Mouse (Mus musculus) stomach, embryonic 14.5 days (tissue): Measurements from ENCODE around the gene Abl1. TPM values are rescaled to one million over a fixed set of nuclear protein-coding genes. Genes with fewer than 3 reads are reported as not detected.
A peak's percentile ranks its signal among the peaks of the same experiment; 100 is the strongest.
"Not testable (repeated sequence)": the region's sequence is repeated elsewhere in the genome, so short reads cannot be mapped to it uniquely, and the experiment has no call there.

ENCODE experiments used
- ATAC-seq: fragments of 200-750 bp; cut with Nextera tagmentation; 2 replicates; pipeline ENCODE4 v1.8.0; 2017; ENCODE audit warnings: low read depth, moderate TSS enrichment; ENCODE audit not compliant: insufficient number of reproducible peaks, insufficient read depth, low FRiP score
- H3K27ac ChIP-seq: fragments of 300-500 bp; sonication (generic); 2 replicates; pipeline ENCODE4 v1.5.1; 2014; ENCODE audit warnings: mild to moderate bottlenecking, low read length, moderate library complexity, mixed read lengths
- H3K27me3 ChIP-seq: fragments of 300-500 bp; sonication (generic); 2 replicates; pipeline ENCODE4 v1.6.1; 2014; ENCODE audit warnings: low read length, control low read depth, mixed read lengths; ENCODE audit not compliant: control insufficient read depth, insufficient read depth
- H3K36me3 ChIP-seq: fragments of 300-500 bp; sonication (generic); 2 replicates; pipeline ENCODE4 v1.6.1; 2014; ENCODE audit warnings: mild to moderate bottlenecking, control low read depth, low read length, moderate library complexity, mixed read lengths; ENCODE audit not compliant: control insufficient read depth, insufficient read depth
- H3K4me1 ChIP-seq: fragments of 300-500 bp; sonication (generic); 2 replicates; pipeline ENCODE4 v1.6.1; 2014; ENCODE audit warnings: low read length, control low read depth, mixed read lengths; ENCODE audit not compliant: control insufficient read depth, insufficient read depth
- H3K4me2 ChIP-seq: fragments of 300-500 bp; sonication (generic); replicated peaks from 2 replicates; pipeline ENCODE4 v1.6.1; 2014; ENCODE audit warnings: low read depth, low read length, control low read depth
- H3K4me3 ChIP-seq: fragments of 300-500 bp; sonication (generic); 2 replicates; pipeline ENCODE4 v1.5.1; 2014; ENCODE audit warnings: low read depth, low read length, control low read depth
- H3K9ac ChIP-seq: fragments of 300-500 bp; sonication (generic); replicated peaks from 2 replicates; pipeline ENCODE4 v1.6.1; 2014; ENCODE audit warnings: low read depth, mild to moderate bottlenecking, control low read depth, low read length, moderate library complexity, mixed read lengths
- H3K9me3 ChIP-seq: fragments of 300-500 bp; sonication (generic); 2 replicates; pipeline ENCODE4 v1.6.1; 2016; ENCODE audit warnings: low read depth, low read length, control low read depth; ENCODE audit not compliant: control insufficient read depth
- WGBS: fragments of 180-500 bp; shearing (Covaris S2); extraction: QIAGEN DNeasy Blood & Tissue Kit; methylation state at CpG from one replicate; pipeline ENCODE4 v1.1.7; 2014; 5-methylcytosine and 5-hydroxymethylcytosine counted together
- polyA plus RNA-seq: library from polyadenylated mRNA; unstranded; fragments of >200 nt; fragmentation: Nextera tagmentation; extraction: Ambion mirVana; gene quantifications from 2 replicates; pipeline ENCODE4 v1.2.1, GENCODE M21; 2014

Abl1 gene
- polyA plus RNA-seq, 1 experiment from 2014 or later, result 46.4 TPM

GRCm38 (mm10) chr2:31681051-31681707 is 7.0 kb upstream of the Abl1 start:
- peaks cover 31% of the 10 kb centered on the region for H3K36me3 ChIP-seq
- WGBS, result 82% methylated on average over 15 of the region's 15 CpGs
- not testable (repeated sequence) for H3K27me3 ChIP-seq, ATAC-seq, H3K4me2 ChIP-seq, H3K4me3 ChIP-seq, H3K27ac ChIP-seq, H3K9ac ChIP-seq, H3K4me1 ChIP-seq, H3K9me3 ChIP-seq

- H3K9ac ChIP-seq, result no peak overlapping the region
- WGBS, result 83% methylated on average over 6 of the region's 6 CpGs
- H3K36me3 ChIP-seq, result peaks cover 25% of the 10 kb centered on the region
- no peaks in the 10 kb centered on the region for H3K9me3 ChIP-seq
- ATAC-seq, result no peak
- H3K27ac ChIP-seq, result no peak overlapping the region
- no peak overlapping the region for H3K4me2 ChIP-seq
- H3K27me3 ChIP-seq, result no peaks in the 10 kb centered on the region
- no peaks in the 10 kb centered on the region for H3K4me1 ChIP-seq
- no peak overlapping the region for H3K4me3 ChIP-seq
Measured at GRCm38 (mm10) chr2:31681731-31682235, 6.4 kb upstream of the Abl1 start.

GRCm38 (mm10) chr2:31683666-31684065 is 4.5 kb upstream of the Abl1 start:
- H3K27me3 ChIP-seq, result no peaks in the 10 kb centered on the region
- ATAC-seq, result no peak
- H3K9ac ChIP-seq, result no peak overlapping the region
- H3K4me3 ChIP-seq, result no peak overlapping the region
- WGBS, result 16% methylated on average over 2 of the region's 2 CpGs
- no peak overlapping the region for H3K4me2 ChIP-seq
- no peaks in the 10 kb centered on the region for H3K4me1 ChIP-seq
- H3K27ac ChIP-seq, result no peak overlapping the region
- H3K36me3 ChIP-seq, result peaks cover 13% of the 10 kb centered on the region
- no peaks in the 10 kb centered on the region for H3K9me3 ChIP-seq

- H3K27ac ChIP-seq, result peak overlapping the region; percentile 90
- WGBS, result 0% methylated on average over 12 of the region's 12 CpGs
- no peaks in the 10 kb centered on the region for H3K27me3 ChIP-seq
- H3K4me3 ChIP-seq, result peak overlapping the region; percentile 91
- ATAC-seq, result no peak
- H3K9me3 ChIP-seq, result no peaks in the 10 kb centered on the region
- H3K4me1 ChIP-seq, result peaks cover 8% of the 10 kb centered on the region; the same call in 1 of the 2 replicates
- no peaks in the 10 kb centered on the region for H3K36me3 ChIP-seq
- peak overlapping the region; percentile 74 for H3K4me2 ChIP-seq
- H3K9ac ChIP-seq, result peak overlapping the region; percentile 82
Measured at GRCm38 (mm10) chr2:31689045-31689444, 869 bp downstream of the Abl1 start.

- Histone ChIP-seq H3K4me3 (peak overlapping the region; percentile 91), H3K36me3 (no peaks in the 10 kb centered on the region; the same call in 1 of the 2 replicates), H3K9ac (no peak overlapping the region), H3K27me3 (no peaks in the 10 kb centered on the region), H3K4me2 (peak overlapping the region; percentile 74), H3K9me3 (no peaks in the 10 kb centered on the region), H3K27ac (no peak overlapping the region), H3K4me1 (peaks cover 8% of the 10 kb centered on the region; the same call in 1 of the 2 replicates)
- no peak for ATAC-seq
- 33% methylated on average over 3 of the region's 3 CpGs for WGBS
Measured at GRCm38 (mm10) chr2:31690063-31690462, 1.9 kb downstream of the Abl1 start.

- Histone ChIP-seq H3K4me2 (no peak overlapping the region), H3K9ac (no peak overlapping the region), H3K27ac (no peak overlapping the region), H3K4me3 (no peak overlapping the region), H3K27me3 (no peaks in the 10 kb centered on the region), H3K4me1 (no peaks in the 10 kb centered on the region), H3K9me3 (no peaks in the 10 kb centered on the region), H3K36me3 (peaks cover 20% of the 10 kb centered on the region)
- ATAC-seq, result no peak
Measured at GRCm38 (mm10) chr2:31698209-31698608, 10.0 kb downstream of the Abl1 start.

GRCm38 (mm10) chr2:31700545-31701446 is 12.6 kb downstream of the Abl1 start:
- no peak overlapping the region for H3K9ac ChIP-seq
- peak; percentile 85; the same call in 1 of the 2 replicates for ATAC-seq
- H3K4me1 ChIP-seq, result no peaks in the 10 kb centered on the region
- peaks cover 17% of the 10 kb centered on the region for H3K36me3 ChIP-seq
- no peaks in the 10 kb centered on the region for H3K9me3 ChIP-seq
- no peak overlapping the region for H3K4me3 ChIP-seq
- 43% methylated on average over 7 of the region's 7 CpGs for whole genome bisulfite sequencing
- no peaks in the 10 kb centered on the region for H3K27me3 ChIP-seq
- no peak overlapping the region for H3K4me2 ChIP-seq
- no peak overlapping the region for H3K27ac ChIP-seq

GRCm38 (mm10) chr2:31703226-31703625 is 15.1 kb downstream of the Abl1 start:
- Histone ChIP-seq H3K9ac (no peak overlapping the region), H3K4me1 (no peaks in the 10 kb centered on the region), H3K4me2 (no peak overlapping the region), H3K9me3 (no peaks in the 10 kb centered on the region), H3K27ac (no peak overlapping the region), H3K4me3 (no peak overlapping the region), H3K27me3 (no peaks in the 10 kb centered on the region), H3K36me3 (peaks cover 4% of the 10 kb centered on the region; the same call in 1 of the 2 replicates)
- no peak for ATAC-seq
